Comparison of ENCODE assay signal across 8 mouse cellular contexts in the genomic region with DNA sequence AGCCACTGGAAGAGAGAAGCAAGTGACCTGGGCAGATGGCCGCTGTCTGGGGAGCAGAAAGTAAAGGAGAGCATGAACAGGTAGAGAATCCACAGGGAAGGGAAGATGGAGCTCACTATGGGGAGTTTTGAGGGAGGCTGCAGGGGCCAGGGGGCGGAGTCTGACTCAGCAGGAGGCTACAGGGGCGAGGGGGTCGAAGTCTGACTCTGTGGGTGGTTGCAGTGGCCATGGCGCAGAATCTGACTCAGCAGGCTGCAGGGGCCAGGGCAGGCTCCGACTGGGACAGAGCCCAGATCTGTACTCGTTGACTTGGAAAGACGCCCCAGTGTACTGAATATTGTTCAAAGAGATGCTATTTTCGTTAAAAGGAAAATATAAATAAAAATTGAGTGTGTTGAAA. TPM values are rescaled to one million over a fixed set of nuclear protein-coding genes. Genes with fewer than 3 reads are reported as not detected.
DNase-seq lines count a peak whose midpoint lies in the region; ATAC-seq lines count a peak whose summit lies in the region.

No protein-coding gene starts in this region.

- no peaks in the 10 kb centered on the region for H3K36me3 ChIP-seq in hindbrain, embryonic 10.5 days
- H3K36me3 ChIP-seq in hindbrain, embryonic 14.5 days (replicated peaks; ENCODE audit: control insufficient read depth, insufficient read depth) = no peaks in the 10 kb centered on the region
- H3K36me3 ChIP-seq in intestine, embryonic 15.5 days = no peaks in the 10 kb centered on the region

- intact Hi-C loops in gastrocnemius, postnatal 14 days (cut with DNase I; ENCODE audit: low total_unique reads) = no loop called here

- WGBS in hindbrain, embryonic 10.5 days = 16% methylated on average over 9 of the region's 9 CpGs
- 15% methylated on average over 9 of the region's 9 CpGs for WGBS in hindbrain, embryonic 14.5 days
- 31% methylated on average over 9 of the region's 9 CpGs for WGBS in intestine, embryonic 15.5 days

- no peak overlapping the region for H3K4me2 ChIP-seq in hindbrain, embryonic 14.5 days (replicated peaks)
- peak overlapping the region; percentile 17; the same call in 1 of the 2 replicates for H3K4me2 ChIP-seq in intestine, embryonic 15.5 days (replicated peaks)

- no peak for ATAC-seq in hindbrain, embryonic 14.5 days (ENCODE audit: low FRiP score)
- no peak; the same call in 1 of the 2 replicates for ATAC-seq in intestine, embryonic 15.5 days

- peak; percentile 29 for DNase-seq in hindbrain, embryonic 10.5 days (ENCODE audit: low spot score)
- no peak for DNase-seq in hindbrain, embryonic 14.5 days (ENCODE audit: low spot score)
- DNase-seq in adrenal gland, postnatal 25 days = peak; percentile 64
- DNase-seq in gastrocnemius, postnatal 14 days = peak; percentile 43
- DNase-seq in lung, postnatal 36 days = peak; percentile 11
- no peak for DNase-seq in thymus, postnatal 0 days (ENCODE audit: low spot score)
- no peak for DNase-seq in B cell, adult 2 months

- peak overlapping the region; percentile 27 for H3K4me3 ChIP-seq in hindbrain, embryonic 10.5 days
- H3K4me3 ChIP-seq in hindbrain, embryonic 14.5 days (replicated peaks; ENCODE audit: low read length) = no peak overlapping the region
- no peak overlapping the region for H3K4me3 ChIP-seq in intestine, embryonic 15.5 days (replicated peaks)

- H3K27me3 ChIP-seq in hindbrain, embryonic 10.5 days (ENCODE audit: insufficient read depth, poor library complexity, severe bottlenecking) = peaks cover 13% of the 10 kb centered on the region; the same call in 1 of the 2 replicates
- no peaks in the 10 kb centered on the region for H3K27me3 ChIP-seq in hindbrain, embryonic 14.5 days (ENCODE audit: control insufficient read depth, insufficient read depth, low read length)
- H3K27me3 ChIP-seq in intestine, embryonic 15.5 days (replicated peaks) = no peaks in the 10 kb centered on the region

- no peaks in the 10 kb centered on the region for H3K9me3 ChIP-seq in hindbrain, embryonic 10.5 days
- H3K9me3 ChIP-seq in hindbrain, embryonic 14.5 days (ENCODE audit: control insufficient read depth, low read length) = no peaks in the 10 kb centered on the region
- no peaks in the 10 kb centered on the region for H3K9me3 ChIP-seq in intestine, embryonic 15.5 days

- no peak overlapping the region for H3K9ac ChIP-seq in hindbrain, embryonic 14.5 days
- no peak overlapping the region for H3K9ac ChIP-seq in intestine, embryonic 15.5 days

- peak overlapping the region; percentile 24; the same call in 1 of the 2 replicates for H3K27ac ChIP-seq in hindbrain, embryonic 10.5 days
- H3K27ac ChIP-seq in hindbrain, embryonic 14.5 days = no peak overlapping the region
- no peak overlapping the region for H3K27ac ChIP-seq in intestine, embryonic 15.5 days

- peaks cover 17% of the 10 kb centered on the region for H3K4me1 ChIP-seq in hindbrain, embryonic 10.5 days (replicated peaks)
- H3K4me1 ChIP-seq in hindbrain, embryonic 14.5 days (replicated peaks; ENCODE audit: control insufficient read depth, insufficient read depth, low read length) = no peaks in the 10 kb centered on the region
- H3K4me1 ChIP-seq in intestine, embryonic 15.5 days (replicated peaks) = no peaks in the 10 kb centered on the region

RNA-seq across cellular contexts. Expression of a gene that starts 8.9 kb away (rescaled TPM):
- 0.09 TPM in 1 of 2 replicates, not detected in the other for polyA plus RNA-seq in hindbrain, embryonic 10.5 days (2016; fragmentation: Nextera tagmentation; extraction: Ambion mirVana)
- polyA plus RNA-seq in hindbrain, embryonic 14.5 days (2014; fragmentation: Nextera tagmentation; extraction: Ambion mirVana) = 0.41 and 0.50 TPM in 2 replicates
- total RNA-seq in adrenal gland, postnatal 25 days (2021) = 0.90 and 1.3 TPM in 2 replicates
- total RNA-seq in gastrocnemius, postnatal 14 days (2021) = not detected
- not detected in 2 replicates for polyA plus RNA-seq in intestine, embryonic 15.5 days (2015; fragmentation: Nextera tagmentation; extraction: Ambion mirVana)
- 0.08 and 0.21 TPM in 2 replicates for polyA plus RNA-seq in thymus, postnatal 0 days (2015; fragmentation: Nextera tagmentation; extraction: Ambion mirVana)

Comparison
In these comparisons a context has a peak if more than half of its experiments do, and no peak if none do; other contexts are left out.
1. DNase-seq: peak in hindbrain, embryonic 10.5 days (single experiment), adrenal gland, postnatal 25 days (single experiment), gastrocnemius, postnatal 14 days (single experiment) and lung, postnatal 36 days (single experiment); none in hindbrain, embryonic 14.5 days (single experiment), thymus, postnatal 0 days (single experiment) and B cell, adult 2 months (0 of 2).